13 mouse cellular contexts compared by ENCODE assay signal in the genomic region with DNA sequence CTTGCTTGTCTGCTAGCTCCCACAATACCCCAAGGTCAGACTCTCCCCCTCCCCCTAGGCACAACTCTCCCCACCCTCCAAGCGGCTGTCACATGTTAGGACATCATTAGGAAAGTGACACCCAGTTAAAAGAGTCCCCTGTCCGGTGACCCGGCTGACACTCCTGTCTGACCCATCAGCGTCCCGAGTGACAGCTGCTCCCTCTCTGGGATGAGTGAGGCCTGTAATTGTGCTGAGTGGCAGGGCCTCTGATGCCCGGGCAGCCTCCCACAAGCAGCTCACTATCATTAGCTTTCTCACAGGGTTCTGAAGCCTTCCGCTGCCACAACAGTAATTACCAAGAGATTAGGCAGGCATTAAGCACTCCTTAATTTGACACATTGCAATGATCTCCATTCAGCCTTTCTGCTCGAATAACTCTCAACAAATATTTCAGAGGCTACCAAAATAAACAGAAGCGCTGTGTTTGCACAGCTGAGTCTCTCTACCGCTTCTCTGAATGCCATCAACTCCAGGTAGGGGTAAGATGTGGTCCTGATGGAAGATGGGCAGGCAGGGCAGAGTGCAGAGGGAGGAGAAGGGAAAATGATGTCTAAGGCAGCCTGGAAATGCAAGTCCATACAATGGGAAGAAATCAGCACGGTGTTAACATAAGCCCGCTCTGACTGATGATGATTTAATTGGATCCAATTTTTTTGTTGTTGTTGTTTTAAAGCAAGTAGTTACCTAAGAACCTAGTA.
DNase-seq lines count a peak whose midpoint lies in the region; ATAC-seq lines count a peak whose summit lies in the region.
"Had no signal": no experiment of that assay in that cellular context is flagged by ENCODE, and none has a peak within 500 bp of the region (broad histone marks: within the 10 kb centered on the region; RNA-seq: fewer than 3 reads in every experiment).

No protein-coding gene starts in this region.

- no peaks in the 10 kb centered on the region for H3K9me3 ChIP-seq in kidney, embryonic 15.5 days (replicated peaks)
- H3K9me3 ChIP-seq in embryonic facial prominence, embryonic 12.5 days: no peaks in the 10 kb centered on the region
- no peaks in the 10 kb centered on the region for H3K9me3 ChIP-seq in hindbrain, embryonic 14.5 days (ENCODE audit: control insufficient read depth, low read length)
- no peaks in the 10 kb centered on the region for H3K9me3 ChIP-seq in neural tube, embryonic 14.5 days (ENCODE audit: control insufficient read depth, low read length)
- H3K9me3 ChIP-seq: liver, embryonic 15.5 days had no signal

- no peak overlapping the region for H3K27ac ChIP-seq in kidney, embryonic 15.5 days
- no peak overlapping the region for H3K27ac ChIP-seq in embryonic facial prominence, embryonic 12.5 days
- H3K27ac ChIP-seq in hindbrain, embryonic 14.5 days: no peak overlapping the region
- no peak overlapping the region for H3K27ac ChIP-seq in neural tube, embryonic 14.5 days (ENCODE audit: low read depth, low read length)
- H3K27ac ChIP-seq: left cerebral cortex, adult 2 months; liver, embryonic 15.5 days had no signal

- H3K9ac ChIP-seq in kidney, embryonic 15.5 days: no peak overlapping the region
- no peak overlapping the region for H3K9ac ChIP-seq in embryonic facial prominence, embryonic 12.5 days
- H3K9ac ChIP-seq in hindbrain, embryonic 14.5 days: no peak overlapping the region
- no peak overlapping the region for H3K9ac ChIP-seq in neural tube, embryonic 14.5 days (replicated peaks; ENCODE audit: low read depth, low read length)
- H3K9ac ChIP-seq: liver, embryonic 15.5 days had no signal

- peak; percentile 88 for ATAC-seq in kidney, embryonic 15.5 days (replicated peaks; ENCODE audit: low FRiP score)
- ATAC-seq in embryonic facial prominence, embryonic 12.5 days (ENCODE audit: insufficient number of reproducible peaks, insufficient read depth, low FRiP score, low TSS enrichment): 0 out of 2 replicates have a peak, but pooled peaks have one; percentile 67
- peak; percentile 48; the same call in 1 of the 2 replicates for ATAC-seq in hindbrain, embryonic 14.5 days (ENCODE audit: low FRiP score)
- ATAC-seq in neural tube, embryonic 14.5 days (ENCODE audit: low read depth): peak; percentile 54; the same call in 1 of the 2 replicates

- no peak overlapping the region for H3K4me2 ChIP-seq in kidney, embryonic 15.5 days
- no peak overlapping the region for H3K4me2 ChIP-seq in embryonic facial prominence, embryonic 12.5 days (replicated peaks)
- no peak overlapping the region for H3K4me2 ChIP-seq in hindbrain, embryonic 14.5 days (replicated peaks)
- H3K4me2 ChIP-seq in neural tube, embryonic 14.5 days (ENCODE audit: low read depth, low read length): no peak overlapping the region
- H3K4me2 ChIP-seq: heart, embryonic 11.5 days; liver, embryonic 15.5 days had no signal

- 22% methylated on average over 12 of the region's 12 CpGs for WGBS in kidney, embryonic 15.5 days
- 18% methylated on average over 12 of the region's 12 CpGs for WGBS in embryonic facial prominence, embryonic 12.5 days
- 15% methylated on average over 12 of the region's 12 CpGs for WGBS in hindbrain, embryonic 14.5 days
- 24% methylated on average over 12 of the region's 12 CpGs for WGBS in neural tube, embryonic 14.5 days

- H3K4me1 ChIP-seq in kidney, embryonic 15.5 days: peaks cover 15% of the 10 kb centered on the region; the same call in 1 of the 2 replicates
- H3K4me1 ChIP-seq in embryonic facial prominence, embryonic 12.5 days: peaks cover 10% of the 10 kb centered on the region; the same call in 1 of the 2 replicates
- H3K4me1 ChIP-seq in hindbrain, embryonic 14.5 days (replicated peaks; ENCODE audit: control insufficient read depth, insufficient read depth, low read length): peaks cover 10% of the 10 kb centered on the region
- H3K4me1 ChIP-seq in neural tube, embryonic 14.5 days (ENCODE audit: control insufficient read depth, insufficient read depth, low read length): 0 out of 2 replicates have a peak, but pooled peaks cover 6% of the 10 kb centered on the region
- H3K4me1 ChIP-seq: liver, embryonic 15.5 days had no signal

- H3K4me3 ChIP-seq in kidney, embryonic 15.5 days (replicated peaks): no peak overlapping the region
- H3K4me3 ChIP-seq in embryonic facial prominence, embryonic 12.5 days: no peak overlapping the region
- no peak overlapping the region for H3K4me3 ChIP-seq in hindbrain, embryonic 14.5 days (replicated peaks; ENCODE audit: low read length)
- no peak overlapping the region for H3K4me3 ChIP-seq in neural tube, embryonic 14.5 days (ENCODE audit: low read depth, low read length)
- H3K4me3 ChIP-seq: left cerebral cortex, adult 2 months; liver, embryonic 15.5 days had no signal

- no peak for DNase-seq in kidney, adult 8-10 months
- no peak for DNase-seq in hindbrain, embryonic 14.5 days (ENCODE audit: low spot score)
- no peak for DNase-seq in adipocyte (ENCODE audit: low spot score)
- no peak for DNase-seq in thymus, postnatal 25 days
- DNase-seq in right cerebral cortex, postnatal 36 days (ENCODE audit: low spot score in 2 of 2): no peak
- DNase-seq: adrenal gland, postnatal 25 days; cerebellum, postnatal 10 days had no signal

- H3K36me3 ChIP-seq in kidney, embryonic 15.5 days: no peaks in the 10 kb centered on the region
- no peaks in the 10 kb centered on the region for H3K36me3 ChIP-seq in embryonic facial prominence, embryonic 12.5 days
- H3K36me3 ChIP-seq in hindbrain, embryonic 14.5 days (replicated peaks; ENCODE audit: control insufficient read depth, insufficient read depth): no peaks in the 10 kb centered on the region
- H3K36me3 ChIP-seq in neural tube, embryonic 14.5 days (ENCODE audit: control insufficient read depth, insufficient read depth, low read length): no peaks in the 10 kb centered on the region
- H3K36me3 ChIP-seq: liver, embryonic 15.5 days had no signal

- peaks cover 41% of the 10 kb centered on the region for H3K27me3 ChIP-seq in kidney, embryonic 15.5 days
- no peaks in the 10 kb centered on the region for H3K27me3 ChIP-seq in embryonic facial prominence, embryonic 12.5 days
- no peaks in the 10 kb centered on the region for H3K27me3 ChIP-seq in hindbrain, embryonic 14.5 days (ENCODE audit: control insufficient read depth, insufficient read depth, low read length)
- no peaks in the 10 kb centered on the region for H3K27me3 ChIP-seq in neural tube, embryonic 14.5 days (ENCODE audit: control insufficient read depth, insufficient read depth, low read length)
- H3K27me3 ChIP-seq: liver, embryonic 15.5 days had no signal
